Mouse (Mus musculus) lung, postnatal 0 days (tissue): Measurements from ENCODE around the gene Spint3.
"Not testable (repeated sequence)": the region's sequence is repeated elsewhere in the genome, so short reads cannot be mapped to it uniquely, and the experiment has no call there.

ENCODE experiments used
- CTCF ChIP-seq: IDR thresholded peaks from 2 replicates; pipeline ENCODE4 v1.5.1; 2016; ENCODE audit warnings: antibody characterized with exemption, mild to moderate bottlenecking
- EP300 ChIP-seq: IDR thresholded peaks from 2 replicates; pipeline ENCODE4 v1.6.1; 2016; ENCODE audit warnings: antibody characterized with exemption, mild to moderate bottlenecking, control low read depth

GRCm38 (mm10) chr2:164613471-164613870 lies 40.2 kb upstream of the Spint3 start, which contains the start of the genes Wfdc6b and Wfdc8:
- TF ChIP-seq CTCF, EP300: not testable (repeated sequence)
